Mouse (Mus musculus) 416B (cell line): ENCODE results near the gene Chek2.
"Not testable (repeated sequence)": the region's sequence is repeated elsewhere in the genome, so short reads cannot be mapped to it uniquely, and the experiment has no call there.

Experiments
- DNase-seq: peaks from one replicate; pipeline ENCODE4 v3.0.0; 2011; ENCODE audit warnings: low read depth

Chek2 gene

DNA sequence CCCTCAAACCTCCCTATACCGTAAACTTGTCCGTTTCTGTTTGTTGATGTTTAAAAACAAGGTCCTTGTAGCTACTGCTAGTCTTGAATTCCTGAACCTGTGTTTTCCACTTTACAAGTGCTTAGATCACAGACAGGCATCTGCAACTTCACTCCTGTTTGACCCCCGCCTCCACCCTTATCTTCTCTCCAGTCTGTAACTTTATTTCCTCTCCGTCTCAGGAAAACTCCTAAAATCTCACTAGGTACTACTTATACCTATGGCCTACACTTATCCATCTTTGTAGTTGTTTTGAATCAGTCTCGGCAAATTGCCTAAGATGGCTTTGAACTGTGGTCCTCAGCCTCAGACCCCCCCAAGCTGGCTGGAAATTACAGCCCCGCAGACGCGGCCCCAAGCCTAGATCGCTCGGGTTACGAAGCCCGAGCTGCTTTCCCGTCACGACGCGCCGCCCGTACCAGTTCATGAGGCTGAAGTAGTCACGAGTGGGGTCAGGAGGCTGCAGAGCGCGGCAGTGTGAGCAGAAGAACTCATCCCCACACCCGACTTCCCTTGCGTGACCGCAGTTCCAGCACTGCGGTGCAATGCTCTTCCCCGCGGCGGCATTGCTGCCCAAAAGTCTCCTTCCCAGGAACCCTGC lies 621 bp upstream of the Chek2 start:
- peak; percentile 54 for DNase-seq

DNA sequence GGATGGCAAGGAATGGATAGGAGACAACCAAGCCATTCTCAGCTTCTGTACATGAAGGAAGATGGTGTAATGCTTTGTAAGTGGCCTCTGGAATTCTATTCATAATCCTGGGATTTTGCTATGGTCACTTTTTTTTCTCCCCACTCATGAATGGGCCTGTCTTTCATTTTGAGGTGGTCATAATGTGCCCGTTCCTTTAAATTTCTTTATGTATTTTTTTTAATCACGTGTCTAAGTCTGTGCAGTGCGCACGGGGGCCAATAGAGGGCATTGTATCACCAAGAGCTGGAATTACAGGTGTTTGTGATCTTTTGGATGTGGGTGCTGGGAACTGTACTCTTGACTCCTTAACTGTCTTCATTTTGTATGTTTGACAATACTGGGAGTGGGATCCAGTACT lies 686 bp downstream of the Chek2 start:
- DNase-seq = peak; percentile 83

- DNase-seq = peak; percentile 73
These were observed 1.5 kb downstream of the Chek2 start for GRCm38 (mm10) chr5:110841046-110841862.

DNA sequence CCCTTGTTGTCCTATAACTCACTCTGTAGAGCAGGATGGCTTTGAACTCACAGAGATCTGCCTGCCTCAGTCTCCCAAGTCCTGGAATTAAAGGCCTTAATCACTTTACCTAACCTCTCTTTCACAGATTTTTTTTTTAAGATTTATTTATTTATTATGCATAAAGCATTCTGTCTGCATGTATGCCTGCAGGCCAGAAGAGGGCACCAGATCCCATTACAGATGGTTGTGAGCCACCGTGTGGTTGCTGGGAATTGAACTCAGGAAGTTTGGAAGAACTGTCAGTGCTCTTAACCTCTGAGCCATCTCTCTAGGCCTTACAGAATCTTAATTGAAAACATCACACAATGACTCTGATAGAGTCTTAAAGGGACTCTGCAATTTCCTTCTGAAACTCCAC lies 13.2 kb downstream of the Chek2 start:
- DNase-seq = no peak

- no peak for DNase-seq
These were observed 17.3 kb downstream of the Chek2 start for GRCm38 (mm10) chr5:110857091-110857490.

DNA sequence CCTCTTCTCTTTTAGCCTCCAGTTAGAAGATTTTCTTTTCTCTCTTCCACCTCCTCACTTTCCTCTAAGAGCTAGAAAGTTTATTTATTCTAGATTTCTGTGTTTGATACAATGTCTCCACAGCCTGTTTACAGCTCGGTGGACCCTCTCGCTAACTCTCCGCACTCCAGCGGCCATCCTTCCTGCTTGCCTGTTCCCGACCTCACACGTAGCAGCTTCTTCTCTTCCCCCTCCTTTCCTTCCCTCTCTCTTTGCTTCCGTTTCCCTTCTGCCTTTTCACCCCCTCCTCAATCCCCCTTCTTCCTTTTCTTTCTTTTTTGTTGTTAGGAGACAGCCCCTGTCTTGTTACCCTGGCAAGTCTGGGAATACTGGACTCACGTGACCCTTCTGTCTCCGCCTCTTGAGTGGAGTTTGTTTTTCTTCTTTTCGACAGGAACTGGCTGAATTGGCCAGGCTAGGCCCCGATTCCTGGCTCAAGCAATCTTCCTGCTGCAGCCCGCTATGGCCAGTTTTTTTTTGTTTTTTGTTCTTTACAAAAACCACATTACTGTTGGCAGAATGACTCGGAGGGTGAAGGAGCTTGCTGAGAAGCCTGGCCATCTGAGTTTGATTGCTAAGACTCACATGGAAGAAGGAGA lies 19.4 kb downstream of the Chek2 start:
- DNase-seq = peak; percentile 34

GRCm38 (mm10) chr5:110860445-110860844 lies 20.7 kb downstream of the Chek2 start:
- DNase-seq = no peak

- no peak for DNase-seq
These were observed 28.7 kb downstream of the Chek2 start for GRCm38 (mm10) chr5:110868460-110868859.

- DNase-seq = no peak
These were observed 29.5 kb downstream of the Chek2 start for GRCm38 (mm10) chr5:110869242-110869669.

DNA sequence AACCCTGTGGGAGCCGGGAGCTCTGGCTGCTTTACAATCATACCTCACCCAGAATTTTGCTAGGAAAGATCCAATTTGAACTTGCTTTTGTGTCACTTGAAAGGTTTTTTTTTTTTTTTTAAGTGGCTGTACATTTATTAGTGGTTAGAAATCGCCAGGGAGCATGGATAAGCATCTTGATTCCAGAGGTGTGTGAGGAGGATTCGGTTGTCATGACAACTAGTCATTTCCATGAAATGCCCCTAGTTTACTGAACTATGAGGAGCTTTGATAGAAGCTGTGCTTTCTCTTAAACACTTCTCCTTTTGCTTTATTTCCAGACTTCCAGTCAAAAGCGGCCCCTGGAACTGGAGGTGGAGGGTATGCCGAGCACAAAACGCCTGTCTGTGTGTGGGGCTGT lies 33.4 kb downstream of the Chek2 start:
- DNase-seq = no peak

DNA sequence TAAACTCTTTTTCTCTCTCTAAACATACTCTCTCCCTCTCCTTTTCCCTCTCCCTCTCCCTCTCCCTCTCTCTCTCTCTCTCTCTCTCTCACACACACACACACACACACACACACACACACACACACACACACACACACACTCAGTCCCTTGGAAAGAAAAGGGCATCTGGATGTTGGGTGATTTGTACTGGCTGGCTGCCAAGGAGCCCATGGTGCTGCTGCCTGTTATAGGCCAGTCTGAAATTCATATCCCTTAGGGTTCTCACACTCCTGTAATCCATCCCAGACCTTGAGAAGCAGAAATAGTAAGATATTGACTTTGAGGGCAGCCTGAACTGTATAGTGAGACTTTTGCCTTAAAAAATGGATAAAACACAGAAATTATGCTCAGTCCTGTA lies 34.9 kb downstream of the Chek2 start:
- DNase-seq = no peak

- DNase-seq = no peak
These were observed 35.5 kb downstream of the Chek2 start for GRCm38 (mm10) chr5:110875286-110875685.

- DNase-seq = no peak
These were observed 38.1 kb downstream of the Chek2 start for GRCm38 (mm10) chr5:110877666-110878505.

GRCm38 (mm10) chr5:110878526-110878925 lies 38.7 kb downstream of the Chek2 start:
- not testable (repeated sequence) for DNase-seq

GRCm38 (mm10) chr5:110879042-110879441 lies 39.3 kb downstream of the Chek2 start:
- no peak for DNase-seq

DNA sequence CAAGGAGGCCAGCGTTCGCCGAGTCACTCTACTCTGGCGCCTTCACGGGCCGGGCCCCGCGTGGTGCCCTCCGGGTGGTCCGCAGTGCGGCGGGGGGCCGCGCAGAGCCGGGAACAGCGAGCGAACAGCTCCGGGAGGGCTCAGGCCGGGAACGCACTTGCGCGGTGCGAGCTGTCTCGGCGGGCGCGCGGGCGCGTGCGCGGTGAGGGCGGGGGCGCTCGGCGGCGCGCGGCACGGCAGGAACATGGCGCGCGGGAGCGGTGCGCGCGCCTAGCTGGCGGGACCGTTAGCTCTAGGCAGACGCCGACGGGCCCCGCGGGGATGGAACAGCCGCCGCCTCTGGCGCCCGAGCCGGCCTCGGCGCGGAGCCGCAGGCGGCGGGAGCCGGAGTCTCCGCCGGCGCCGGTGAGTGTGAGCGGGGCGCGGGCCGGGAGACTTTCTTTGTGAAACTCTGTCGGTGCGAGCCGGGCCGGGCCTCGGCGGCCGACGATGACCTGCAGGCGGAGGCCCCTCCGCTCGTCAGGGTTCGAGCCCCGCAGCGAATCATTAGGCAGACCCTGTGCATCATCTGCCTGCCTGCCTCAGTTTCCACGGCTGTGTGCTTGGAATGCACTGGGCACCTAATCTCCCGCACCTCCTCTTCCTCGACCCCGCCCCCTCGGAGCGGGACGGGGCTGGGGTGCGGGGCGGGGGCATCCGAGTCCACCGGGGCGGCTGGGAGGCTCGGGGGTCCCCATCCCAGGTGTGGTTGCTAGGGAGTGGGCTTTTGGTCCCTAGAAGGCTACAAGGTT lies 40.0 kb downstream of the Chek2 start, which contains the start of gene Ttc28:
Gene Ttc28, plus strand, starts transcription at position 220 of the 791 bp plus-strand sequence.
- no peak for DNase-seq

- DNase-seq = no peak
These were observed 48.8 kb downstream of the Chek2 start for GRCm38 (mm10) chr5:110888596-110888995.

DNA sequence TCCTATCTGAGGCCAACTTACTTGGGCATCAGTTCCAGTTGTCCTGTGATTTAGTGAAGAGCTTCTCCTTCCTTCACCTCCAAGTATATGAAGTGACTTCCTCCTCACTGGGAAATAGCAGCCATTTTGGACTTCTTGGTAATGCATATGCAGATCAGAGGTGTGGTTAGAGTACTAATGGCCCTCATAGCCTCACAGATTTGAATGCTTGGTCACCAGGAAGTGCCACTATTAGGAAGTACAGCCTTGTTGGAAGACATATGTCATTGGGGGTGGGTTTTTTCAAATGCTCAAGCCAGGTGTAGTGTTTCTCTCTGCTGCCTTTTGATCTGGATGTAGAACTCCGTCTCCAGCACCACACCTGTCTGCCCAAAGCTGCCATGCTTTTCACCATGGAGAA lies 50.2 kb downstream of the Chek2 start:
- DNase-seq = no peak

DNA sequence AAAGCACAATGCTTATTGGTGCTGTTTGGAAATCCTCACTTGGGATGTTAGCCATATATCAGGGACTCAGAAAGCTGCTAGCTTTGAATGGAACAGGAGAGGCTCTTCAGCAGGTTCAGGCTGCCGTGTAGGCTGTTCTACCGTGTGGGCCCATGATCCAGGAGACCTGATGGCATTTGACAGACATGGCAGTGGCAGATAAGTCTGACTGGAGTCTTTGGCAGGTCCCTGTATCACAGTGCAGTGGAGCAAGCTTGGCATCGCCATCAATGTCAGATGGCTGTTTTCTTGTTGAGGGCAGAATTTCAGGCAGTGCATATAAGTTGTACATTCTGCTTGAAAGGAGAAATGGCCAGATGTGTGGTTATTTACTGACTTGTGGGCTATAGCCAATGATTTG lies 50.8 kb downstream of the Chek2 start:
- no peak for DNase-seq

DNA sequence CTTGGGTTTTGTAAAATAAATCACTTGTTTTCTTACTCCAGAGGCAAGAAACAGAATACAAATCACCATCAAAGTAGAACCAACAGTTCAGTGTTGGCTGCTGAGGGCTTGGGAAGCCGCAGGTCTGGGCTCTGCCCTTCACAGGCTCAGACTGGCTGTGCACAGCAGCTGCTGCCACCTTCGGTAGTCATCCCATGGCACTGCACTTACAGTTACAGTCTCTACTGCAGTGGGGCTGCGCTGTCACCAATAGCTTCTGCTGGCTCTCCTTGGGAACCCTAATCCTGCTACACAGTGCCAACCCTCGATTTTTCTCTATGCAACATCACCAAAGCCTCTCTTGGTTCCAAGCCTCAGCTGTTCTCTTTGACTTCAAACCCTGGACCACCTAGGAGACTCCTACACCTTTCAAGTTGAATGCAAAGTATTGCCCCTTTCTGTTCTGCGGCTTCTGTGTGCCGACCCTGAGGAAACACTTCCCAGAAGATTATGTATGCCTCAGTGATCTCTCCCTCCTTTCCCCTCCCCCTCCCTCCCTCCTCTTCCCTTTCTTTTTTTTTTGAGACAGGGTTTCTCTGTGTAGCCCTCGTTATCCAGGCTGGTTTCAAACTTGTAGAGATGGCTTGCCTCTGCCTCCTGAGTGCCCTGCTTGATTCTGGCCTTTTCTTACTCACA lies 57.5 kb downstream of the Chek2 start:
- DNase-seq = no peak

- DNase-seq = no peak
These were observed 58.4 kb downstream of the Chek2 start for GRCm38 (mm10) chr5:110898169-110898568.
